In the genomic region with DNA sequence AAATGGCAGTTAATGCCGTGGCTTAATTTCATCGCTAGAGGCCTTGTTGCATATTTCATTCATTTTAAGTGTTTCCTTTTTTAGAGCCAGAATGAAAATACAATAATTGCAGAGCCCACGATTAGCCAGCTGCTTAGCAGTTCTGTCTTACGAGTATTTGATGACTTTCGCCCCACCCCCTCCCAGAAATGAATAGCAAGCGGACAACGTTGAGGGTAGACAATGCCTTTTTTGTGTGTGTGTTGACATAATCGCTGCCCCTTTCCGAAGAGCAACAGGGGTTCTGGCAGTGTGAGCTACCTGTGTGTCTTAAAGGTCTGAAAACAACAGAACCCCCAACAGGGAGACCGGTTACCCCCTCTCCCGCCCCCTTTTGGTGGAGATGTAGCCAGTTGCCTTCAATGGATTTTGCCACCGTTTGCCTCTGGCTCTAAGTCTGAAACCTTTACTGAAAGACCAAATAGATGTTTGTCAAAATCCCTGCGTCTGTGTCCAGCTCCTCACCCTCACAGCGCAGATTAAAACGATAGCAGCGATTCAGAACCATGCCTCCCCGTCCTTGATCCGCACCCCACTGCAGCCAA, we compare ENCODE assay signal across 10 mouse cellular contexts.
DNase-seq lines count a peak whose midpoint lies in the region; ATAC-seq and TF ChIP-seq lines count a peak whose summit lies in the region.
"Had no signal": no experiment of that assay in that cellular context is flagged by ENCODE, and none has a peak within 500 bp of the region (broad histone marks: within the 10 kb centered on the region; RNA-seq: fewer than 3 reads in every experiment).

No protein-coding gene starts in this region.

- no peaks in the 10 kb centered on the region for H3K27me3 ChIP-seq in heart, postnatal 0 days (ENCODE audit: control insufficient read depth, insufficient read depth, low read length)
- H3K27me3 ChIP-seq in forebrain, embryonic 10.5 days (ENCODE audit: poor library complexity, severe bottlenecking): no peaks in the 10 kb centered on the region
- H3K27me3 ChIP-seq in midbrain, embryonic 10.5 days (ENCODE audit: low read depth, poor library complexity, severe bottlenecking): no peaks in the 10 kb centered on the region

- no peak for TF ChIP-seq EP300 in heart, postnatal 0 days (IDR thresholded peaks at IDR 0.05; ENCODE audit: low read depth)

- H3K27ac ChIP-seq in heart, postnatal 0 days (ENCODE audit: low read depth): no peak overlapping the region
- peak overlapping the region; percentile 49; the same call in 1 of the 2 replicates for H3K27ac ChIP-seq in forebrain, embryonic 10.5 days
- H3K27ac ChIP-seq in midbrain, embryonic 10.5 days (replicated peaks): 0 out of 2 replicates have a peak overlapping the region, but pooled peaks have one; percentile 33

- intact Hi-C loops in heart, postnatal 25 days (cut with DNase I): no loop called here
- intact Hi-C loops in gastrocnemius, postnatal 14 days (cut with DNase I; ENCODE audit: low total_unique reads): no loop called here

- TF ChIP-seq POLR2A in brain, embryonic 14.5 days (IDR thresholded peaks at IDR 0.05; ENCODE audit: borderline replicate concordance, extremely low read depth, insufficient read depth, insufficient read length, poor library complexity, severe bottlenecking): no peak

- no peak overlapping the region for H3K9ac ChIP-seq in heart, postnatal 0 days (replicated peaks; ENCODE audit: low read depth, low read length)

- no peak for TF ChIP-seq CTCF in heart, postnatal 0 days (IDR thresholded peaks at IDR 0.05; ENCODE audit: low read depth)
- TF ChIP-seq CTCF in brain, embryonic 14.5 days (IDR thresholded peaks at IDR 0.05; ENCODE audit: borderline replicate concordance, extremely low read depth, insufficient read depth, insufficient read length): peak; percentile 22; the same call in 1 of the 2 replicates

- H3K36me3 ChIP-seq in heart, postnatal 0 days (replicated peaks; ENCODE audit: control insufficient read depth, insufficient read depth, low read length): no peaks in the 10 kb centered on the region
- no peaks in the 10 kb centered on the region for H3K36me3 ChIP-seq in forebrain, embryonic 10.5 days (replicated peaks)
- H3K36me3 ChIP-seq in midbrain, embryonic 10.5 days: no peaks in the 10 kb centered on the region

- no peaks in the 10 kb centered on the region for H3K4me1 ChIP-seq in heart, postnatal 0 days (ENCODE audit: control insufficient read depth, insufficient read depth)
- peaks cover 17% of the 10 kb centered on the region for H3K4me1 ChIP-seq in forebrain, embryonic 10.5 days
- H3K4me1 ChIP-seq in midbrain, embryonic 10.5 days: peaks cover 15% of the 10 kb centered on the region

- H3K9me3 ChIP-seq in heart, postnatal 0 days (replicated peaks; ENCODE audit: control insufficient read depth, low read length): no peaks in the 10 kb centered on the region
- no peaks in the 10 kb centered on the region for H3K9me3 ChIP-seq in forebrain, embryonic 10.5 days
- H3K9me3 ChIP-seq in midbrain, embryonic 10.5 days (replicated peaks): no peaks in the 10 kb centered on the region

- 23% methylated on average over 18 of the region's 18 CpGs for WGBS in heart, postnatal 0 days
- 7% methylated on average over 18 of the region's 18 CpGs for WGBS in forebrain, embryonic 10.5 days
- 13% methylated on average over 18 of the region's 18 CpGs for WGBS in midbrain, embryonic 10.5 days

- H3K4me2 ChIP-seq in heart, postnatal 0 days (ENCODE audit: low read depth, low read length): peak overlapping the region; percentile 6; the same call in 1 of the 2 replicates

- no peak for DNase-seq in heart, postnatal 0 days (ENCODE audit: low spot score)
- DNase-seq in heart, postnatal 25 days (ENCODE audit: low spot score): no peak
- peak; percentile 86 for DNase-seq in brain, embryonic 14.5 days (ENCODE audit: low read depth)
- peak; percentile 19 for DNase-seq in forebrain, embryonic 10.5 days (ENCODE audit: extremely low spot score, low spot score)
- peak; percentile 23 for DNase-seq in midbrain, embryonic 10.5 days (ENCODE audit: low spot score)
- no peak for DNase-seq in gastrocnemius, postnatal 14 days
- no peak for DNase-seq in lung, adult 18-20 months
- DNase-seq in right cerebral cortex, postnatal 25 days: no peak
- DNase-seq: kidney, adult 2 months; lung, postnatal 14 days had no signal

- ATAC-seq in heart, postnatal 0 days (ENCODE audit: insufficient read depth, low read depth): no peak

- H3K4me3 ChIP-seq in heart, postnatal 0 days (ENCODE audit: low read depth, low read length): no peak overlapping the region
- H3K4me3 ChIP-seq in forebrain, embryonic 10.5 days: peak overlapping the region; percentile 42
- H3K4me3 ChIP-seq in midbrain, embryonic 10.5 days: peak overlapping the region; percentile 47

Comparison
In these comparisons a context has a peak if more than half of its experiments do, and no peak if none do; other contexts are left out.
1. DNase-seq: peak in brain, embryonic 14.5 days (single experiment), forebrain, embryonic 10.5 days (single experiment) and midbrain, embryonic 10.5 days (single experiment); none in heart, postnatal 0 days (single experiment), heart, postnatal 25 days (single experiment), gastrocnemius, postnatal 14 days (single experiment), lung, adult 18-20 months (0 of 2) and right cerebral cortex, postnatal 25 days (single experiment).